Mouse (Mus musculus) embryonic stem cell, embryonic (primary cell): ENCODE measurements around the gene Rangrf.

Experiments
- CTCF ChIA-PET, 4 experiments: fragments of 300-600 bp in 2 of 4; fragments of 350-600 bp in 2 of 4; sonication (Branson Sonifier 250); formaldehyde crosslinking; loops; one replicate each; lab custom pipeline; 2022; ENCODE audit warnings: inconsistent platforms in 2 of 4; lab: Charles Lee
- POLR2A ChIA-PET, 4 experiments: fragments of 300-600 bp in 2 of 4; fragments of 350-600 bp in 2 of 4; sonication (Branson Sonifier 250); formaldehyde crosslinking; loops; one replicate each; lab custom pipeline; 2022; ENCODE audit warnings: antibody characterized with exemption in 4 of 4, inconsistent platforms in 1 of 4; lab: Charles Lee

Gene Rangrf

GRCm38 (mm10) chr11:68975085-68975484 is at the start of gene Rangrf:
Gene Rangrf, minus strand, starts transcription at chr11:68975185.
- POLR2A ChIA-PET, result interaction anchor here in 2 of 4 experiments (0.6 to 3.0 kb wide), 21 partner anchors 9 to 284 kb away, joined by 3 to 22 read pairs (median 3); partner anchors contain the start of genes Borcs6 (in 1 of the 2) and Myh10 (in 1 of the 2)
- CTCF ChIA-PET, result interaction anchor here in 3 of 4 experiments (0.6 to 1.6 kb wide), 4 partner anchors 9 to 1841 kb away, joined by 3 read pairs; no protein-coding TSS in a partner anchor

- ChIA-PET POLR2A (interaction anchor here in 3 of 4 experiments (0.6 to 1.9 kb wide), 10 partner anchors 9 to 78 kb away, joined by 4 to 8 read pairs (median 4); no protein-coding TSS in a partner anchor), CTCF (interaction anchor here in 2 of 4 experiments (0.5 to 1.4 kb wide), 3 partner anchors 16 to 133 kb away, joined by 3 to 17 read pairs (median 5); no protein-coding TSS in a partner anchor)
Measured at GRCm38 (mm10) chr11:69020691-69021090, 45.7 kb upstream of the Rangrf start.

GRCm38 (mm10) chr11:69016755-69017154 is 41.8 kb upstream of the Rangrf start:
- POLR2A ChIA-PET, result interaction anchor here in 3 of 4 experiments (0.5 to 3.6 kb wide), 24 partner anchors 8 to 114 kb away, joined by 3 to 15 read pairs (median 3); partner anchors contain the start of gene Borcs6 (in 1 of the 3)

GRCm38 (mm10) chr11:69015644-69016441 is 40.9 kb upstream of the Rangrf start, which contains the start of gene Ctc1:
Gene Ctc1, plus strand, starts transcription at chr11:69015911.
- ChIA-PET CTCF (interaction anchor here in 2 of 4 experiments (0.5 to 1.2 kb wide), 3 partner anchors 20 to 141 kb away, joined by 3 to 4 read pairs (median 4); no protein-coding TSS in a partner anchor), POLR2A (interaction anchor here in 3 of 4 experiments (0.5 to 3.6 kb wide), 29 partner anchors 8 to 564 kb away, joined by 3 to 15 read pairs (median 3); partner anchors contain the start of genes Borcs6 (in 1 of the 3), Trp53 (in 1 of the 3) and Wrap53 (in 1 of the 3))

More at GRCm38 (mm10) chr11:69016755-69017154, 41.8 kb upstream of the Rangrf start:
- CTCF ChIA-PET, result interaction anchor here in 2 of 4 experiments (1.0 to 1.2 kb wide), 2 partner anchors 19 to 23 kb away, joined by 3 to 4 read pairs; no protein-coding TSS in a partner anchor

GRCm38 (mm10) chr11:69012071-69012601 is 37.2 kb upstream of the Rangrf start:
- ChIA-PET POLR2A (interaction anchor here (0.5 to 4.0 kb wide), 103 partner anchors 8 to 773 kb away, joined by 3 to 39 read pairs (median 4); partner anchors contain the start of genes Borcs6 (in 3 of the 4), Ndel1 (in 2 of the 4), 9130213A22Rik (in 1 of the 4) and Aloxe3 (in 1 of the 4)), CTCF (interaction anchor here (0.5 to 2.3 kb wide), 14 partner anchors 17 to 114 kb away, joined by 3 to 13 read pairs (median 4); no protein-coding TSS in a partner anchor)

- ChIA-PET POLR2A (interaction anchor here in 3 of 4 experiments (0.6 to 4.0 kb wide), 70 partner anchors 8 to 773 kb away, joined by 3 to 39 read pairs (median 5); partner anchors contain the start of genes Borcs6 (in 3 of the 3), Per1 (in 2 of the 3), 9130213A22Rik (in 1 of the 3) and Aloxe3 (in 1 of the 3)), CTCF (interaction anchor here (0.6 to 2.0 kb wide), 11 partner anchors 17 to 1368 kb away, joined by 3 to 10 read pairs (median 4); no protein-coding TSS in a partner anchor)
Measured at GRCm38 (mm10) chr11:69011445-69011844, 36.5 kb upstream of the Rangrf start.

GRCm38 (mm10) chr11:69010400-69011323 is 35.7 kb upstream of the Rangrf start:
- CTCF ChIA-PET, result interaction anchor here in 3 of 4 experiments (0.6 to 2.0 kb wide), 8 partner anchors 18 to 1367 kb away, joined by 3 to 10 read pairs (median 4); no protein-coding TSS in a partner anchor
- POLR2A ChIA-PET, result interaction anchor here in 3 of 4 experiments (0.8 to 4.0 kb wide), 30 partner anchors 10 to 225 kb away, joined by 3 to 39 read pairs (median 7); partner anchors contain the start of genes Borcs6 (in 2 of the 3), Per1 (in 2 of the 3), Aurkb (in 1 of the 3) and Slc25a35 (in 1 of the 3)

GRCm38 (mm10) chr11:69009508-69009907 is 34.5 kb upstream of the Rangrf start:
- ChIA-PET POLR2A (interaction anchor here in 2 of 4 experiments (1.1 to 3.2 kb wide), 3 partner anchors 9 to 105 kb away, joined by 4 to 15 read pairs (median 5); partner anchors contain the start of gene Borcs6 (in 1 of the 2)), CTCF (interaction anchor here in 2 of 4 experiments (0.5 to 1.9 kb wide), 2 partner anchors 26 to 409 kb away, joined by 3 to 5 read pairs; no protein-coding TSS in a partner anchor)

GRCm38 (mm10) chr11:69008182-69009121 is 33.5 kb upstream of the Rangrf start, which contains the start of gene Pfas:
Gene Pfas, minus strand, starts transcription at chr11:69008460.
- ChIA-PET CTCF (interaction anchor here in 3 of 4 experiments (0.6 to 0.7 kb wide), 3 partner anchors 13 to 40 kb away, joined by 3 read pairs; partner anchors contain the start of gene Slc25a35 (in 1 of the 3)), POLR2A (interaction anchor here in 3 of 4 experiments (0.7 to 4.3 kb wide), 10 partner anchors 8 to 106 kb away, joined by 3 to 26 read pairs (median 4); partner anchors contain the start of genes Borcs6 (in 1 of the 3) and Rangrf (in 1 of the 3))

- POLR2A ChIA-PET, result interaction anchor here in 2 of 4 experiments (1.3 to 6.5 kb wide), 9 partner anchors 10 to 94 kb away, joined by 3 to 33 read pairs (median 7); no protein-coding TSS in a partner anchor
- CTCF ChIA-PET, result interaction anchor here in 1 of 4 experiments (0.7 kb wide), 1 partner anchor 130 kb away, joined by 3 read pairs; no protein-coding TSS in a partner anchor
Measured at GRCm38 (mm10) chr11:69006575-69006974, 31.6 kb upstream of the Rangrf start.

GRCm38 (mm10) chr11:69005193-69005592 is 30.2 kb upstream of the Rangrf start:
- POLR2A ChIA-PET, result interaction anchor here in 3 of 4 experiments (0.5 to 6.5 kb wide), 20 partner anchors 9 to 576 kb away, joined by 3 to 33 read pairs (median 4); partner anchors contain the start of gene Slc25a35 (in 1 of the 3)

GRCm38 (mm10) chr11:69003592-69003991 is 28.6 kb upstream of the Rangrf start:
- ChIA-PET POLR2A (interaction anchor here (0.6 to 6.5 kb wide), 13 partner anchors 9 to 150 kb away, joined by 3 to 33 read pairs (median 4); no protein-coding TSS in a partner anchor), CTCF (interaction anchor here in 2 of 4 experiments (0.6 to 1.3 kb wide), 6 partner anchors 37 to 252 kb away, joined by 3 to 8 read pairs (median 4); partner anchors contain the start of gene Rnf222 (in 1 of the 2))

More at GRCm38 (mm10) chr11:69005193-69005592, 30.2 kb upstream of the Rangrf start:
- CTCF ChIA-PET, result interaction anchor here in 2 of 4 experiments (0.8 to 1.0 kb wide), 2 partner anchors 32 to 100 kb away, joined by 3 to 4 read pairs; no protein-coding TSS in a partner anchor

GRCm38 (mm10) chr11:69002782-69003181 is 27.8 kb upstream of the Rangrf start:
- ChIA-PET POLR2A (interaction anchor here in 2 of 4 experiments (0.6 to 6.5 kb wide), 13 partner anchors 9 to 98 kb away, joined by 3 to 33 read pairs (median 4); partner anchors contain the start of gene Slc25a35 (in 1 of the 2)), CTCF (interaction anchor here in 2 of 4 experiments (0.9 to 1.3 kb wide), 2 partner anchors 98 to 143 kb away, joined by 3 to 4 read pairs; no protein-coding TSS in a partner anchor)

- CTCF ChIA-PET, result no interaction called here
- POLR2A ChIA-PET, result interaction anchor here in 2 of 4 experiments (1.0 to 2.7 kb wide), 6 partner anchors 10 to 57 kb away, joined by 3 to 14 read pairs (median 5); no protein-coding TSS in a partner anchor
Measured at GRCm38 (mm10) chr11:68997080-68997479, 22.1 kb upstream of the Rangrf start.
